Mouse (Mus musculus) cerebellum, adult 9-10 months (tissue): ENCODE results near the gene Styx.

Experiments
- DNase-seq: peaks from one replicate; pipeline ENCODE4 v3.0.0; 2022

The Styx gene

GRCm38 (mm10) chr14:45469446-45469845 is 118.6 kb downstream of the Styx start:
- no peak for DNase-seq
